Mouse (Mus musculus) neutrophil, adult 5-6 weeks (primary cell): Measurements from ENCODE around the gene Cxcr6. TPM values are rescaled to one million over a fixed set of nuclear protein-coding genes. Genes with fewer than 3 reads are reported as not detected.

ENCODE experiments used
- total RNA-seq: library from RNA; stranded (forward); fragments of 200-1000 nt; gene quantifications from 2 replicates; pipeline ENCODE4 v1.2.3, GENCODE M21; 2017

Gene Cxcr6
- total RNA-seq, 1 experiment from 2014 or later, result 5.1 TPM

Other genes with a start within 250 kb of the Cxcr6 start
- 0.35 and 0.49 TPM in 2 replicates for gene Slc6a20b, start 173.9 kb upstream of the Cxcr6 start, total RNA-seq
- 4.3 and 5.6 TPM in 2 replicates for gene Ccr9, start 128.0 kb upstream of the Cxcr6 start, total RNA-seq
- gene Slc6a20a, start 127.6 kb upstream of the Cxcr6 start, total RNA-seq, result not detected in 2 replicates
- 16.8 and 18.5 TPM in 2 replicates for gene Lztfl1, start 88.8 kb upstream of the Cxcr6 start, total RNA-seq
- 33.2 and 36.3 TPM in 2 replicates for gene Fyco1, start 45.4 kb downstream of the Cxcr6 start, total RNA-seq
- 0.12 TPM in 1 of 2 replicates, not detected in the other for gene Xcr1, start 55.6 kb downstream of the Cxcr6 start, total RNA-seq
- 360 and 362 TPM in 2 replicates for gene Ccr1, start 162.2 kb downstream of the Cxcr6 start, total RNA-seq
- gene Ccr1l1, start 171.9 kb downstream of the Cxcr6 start, total RNA-seq, result 1.2 TPM in 1 of 2 replicates, not detected in the other
- 10.1 and 10.7 TPM in 2 replicates for gene Ccr3, start 215.5 kb downstream of the Cxcr6 start, total RNA-seq